Mouse (Mus musculus) neutrophil, adult 5-6 weeks (primary cell): Measurements from ENCODE around the gene Nudt21. TPM values are rescaled to one million over a fixed set of nuclear protein-coding genes. Genes with fewer than 3 reads are reported as not detected.

Experiments used
- total RNA-seq: library from RNA; stranded (forward); fragments of 200-1000 nt; gene quantifications from 2 replicates; pipeline ENCODE4 v1.2.3, GENCODE M21; 2017

The Nudt21 gene
- total RNA-seq, 1 experiment from 2014 or later = 59.9 TPM

Other genes starting within 250 kb of the Nudt21 start
- not detected in 2 replicates for gene Gnao1, start 227.1 kb downstream of the Nudt21 start, total RNA-seq
- 108 and 112 TPM in 2 replicates for gene Amfr, start 24.2 kb downstream of the Nudt21 start, total RNA-seq
- 10.5 and 10.7 TPM in 2 replicates for gene Ogfod1, start 167 bp upstream of the Nudt21 start, total RNA-seq
- gene Bbs2, start 61.9 kb upstream of the Nudt21 start, total RNA-seq = 16.3 and 19.9 TPM in 2 replicates
- not detected in 2 replicates for gene Mt4, start 100.2 kb upstream of the Nudt21 start, total RNA-seq
- not detected in 2 replicates for gene Mt3, start 115.6 kb upstream of the Nudt21 start, total RNA-seq
- not detected in 2 replicates for gene Mt2, start 135.6 kb upstream of the Nudt21 start, total RNA-seq
- gene Mt1, start 142.1 kb upstream of the Nudt21 start, total RNA-seq = 5.2 TPM in 1 of 2 replicates, not detected in the other
- gene Nup93, start 177.5 kb upstream of the Nudt21 start, total RNA-seq = 13.6 and 14.1 TPM in 2 replicates